ENCODE assay signal across 18 mouse cellular contexts in genomic region chr9:54499791-54500190, GRCm38 (mm10). TPM values are rescaled to one million over a fixed set of nuclear protein-coding genes. Genes with fewer than 3 reads are reported as not detected.
DNase-seq lines count a peak whose midpoint lies in the region; ATAC-seq and TF ChIP-seq lines count a peak whose summit lies in the region.
"Had no signal": no experiment of that assay in that cellular context is flagged by ENCODE, and none has a peak within 500 bp of the region (broad histone marks: within the 10 kb centered on the region; RNA-seq: fewer than 3 reads in every experiment).

No protein-coding gene starts in this region.

- peak overlapping the region; percentile 91 for H3K4me3 ChIP-seq in left cerebral cortex, adult 2 months
- peak overlapping the region; percentile 68 for H3K4me3 ChIP-seq in hindbrain, postnatal 0 days (ENCODE audit: low read length)
- H3K4me3 ChIP-seq in neural tube, embryonic 13.5 days = peak overlapping the region; percentile 71
- no peak overlapping the region for H3K4me3 ChIP-seq in thymus, adult 2 months (ENCODE audit: control insufficient read depth, insufficient read depth, low read length)
- H3K4me3 ChIP-seq: myocyte had no signal

- DNase-seq in cerebellum, adult 9-11 months = peak; percentile 41
- no peak for DNase-seq in cerebellum, adult 11-12 months
- no peak for DNase-seq in left cerebral cortex, adult 2 months (ENCODE audit: extremely low spot score in 1 of 2, low spot score in 2 of 2)
- no peak for DNase-seq in left cerebral cortex, adult 8-10 months (ENCODE audit: low spot score in 2 of 2)
- DNase-seq in hindbrain, postnatal 0 days (ENCODE audit: low spot score) = no peak
- DNase-seq in spleen, adult 12 weeks (ENCODE audit: low spot score) = no peak
- no peak for DNase-seq in thymus, adult 2 months
- DNase-seq: adrenal gland, adult 8-10 months; B cell, adult 2 months; heart, postnatal 14 days; kidney, postnatal 25 days; liver, postnatal 0 days; lung, postnatal 4 days had no signal

- H3K9ac ChIP-seq in hindbrain, postnatal 0 days (replicated peaks; ENCODE audit: low read length) = no peak overlapping the region
- H3K9ac ChIP-seq in neural tube, embryonic 13.5 days = peak overlapping the region; percentile 85
- H3K9ac ChIP-seq: limb, embryonic 12.5 days; liver, postnatal 0 days had no signal

- H3K4me1 ChIP-seq in hindbrain, postnatal 0 days (ENCODE audit: insufficient read depth, low read length) = 0 out of 2 replicates have a peak, but pooled peaks cover 6% of the 10 kb centered on the region
- peaks cover 30% of the 10 kb centered on the region for H3K4me1 ChIP-seq in neural tube, embryonic 13.5 days (replicated peaks)
- 0 out of 2 replicates have a peak, but pooled peaks cover 2% of the 10 kb centered on the region for H3K4me1 ChIP-seq in thymus, adult 2 months (replicated peaks; ENCODE audit: control insufficient read depth, insufficient read depth, low read length)

- no peak for TF ChIP-seq CTCF in left cerebral cortex, adult 2 months (IDR thresholded peaks at IDR 0.05)
- no peak for TF ChIP-seq CTCF in hindbrain, postnatal 0 days (IDR thresholded peaks at IDR 0.05; ENCODE audit: low read depth)
- TF ChIP-seq CTCF in thymus, adult 2 months (IDR thresholded peaks at IDR 0.05; ENCODE audit: borderline replicate concordance, control insufficient read depth, extremely low read depth, insufficient read depth, low read length, poor library complexity) = no peak

- 80% methylated on average over 3 of the region's 3 CpGs for WGBS in hindbrain, postnatal 0 days
- 82% methylated on average over 3 of the region's 3 CpGs for WGBS in neural tube, embryonic 13.5 days
- 89% methylated on average over 3 of the region's 3 CpGs for WGBS in thymus, adult 2 months

- H3K4me2 ChIP-seq in hindbrain, postnatal 0 days (ENCODE audit: low read depth, low read length) = peak overlapping the region; percentile 71
- peak overlapping the region; percentile 63 for H3K4me2 ChIP-seq in neural tube, embryonic 13.5 days

- ATAC-seq in hindbrain, postnatal 0 days = no peak
- no peak for ATAC-seq in neural tube, embryonic 13.5 days (ENCODE audit: low read depth)
- ATAC-seq: intestine, postnatal 0 days; liver, postnatal 0 days had no signal

- H3K36me3 ChIP-seq in hindbrain, postnatal 0 days (ENCODE audit: insufficient read depth, low read length) = no peaks in the 10 kb centered on the region
- H3K36me3 ChIP-seq in neural tube, embryonic 13.5 days = no peaks in the 10 kb centered on the region
- no peaks in the 10 kb centered on the region for H3K36me3 ChIP-seq in thymus, adult 2 months (ENCODE audit: control insufficient read depth, insufficient read depth, low read length)
- H3K36me3 ChIP-seq: limb, embryonic 12.5 days had no signal

- intact Hi-C loops in left cerebral cortex, adult 2 months (cut with DNase I) = no loop called here

- no peaks in the 10 kb centered on the region for H3K9me3 ChIP-seq in hindbrain, postnatal 0 days (ENCODE audit: low read length)
- H3K9me3 ChIP-seq in neural tube, embryonic 13.5 days = no peaks in the 10 kb centered on the region
- H3K9me3 ChIP-seq: limb, embryonic 12.5 days had no signal

- no peak overlapping the region for H3K27ac ChIP-seq in left cerebral cortex, adult 2 months
- no peak overlapping the region for H3K27ac ChIP-seq in hindbrain, postnatal 0 days
- no peak overlapping the region for H3K27ac ChIP-seq in neural tube, embryonic 13.5 days (replicated peaks)
- no peak overlapping the region for H3K27ac ChIP-seq in thymus, adult 2 months (ENCODE audit: control insufficient read depth, insufficient read depth, low read length)
- H3K27ac ChIP-seq: limb, embryonic 12.5 days had no signal

- no peak for TF ChIP-seq POLR2A in thymus, adult 2 months (IDR thresholded peaks at IDR 0.05; ENCODE audit: control insufficient read depth, extremely low read depth, insufficient read depth, low read length, poor library complexity)

- no peaks in the 10 kb centered on the region for H3K27me3 ChIP-seq in hindbrain, postnatal 0 days (ENCODE audit: insufficient read depth, low read length)
- H3K27me3 ChIP-seq in neural tube, embryonic 13.5 days = peaks cover 4% of the 10 kb centered on the region; the same call in 1 of the 2 replicates
- peaks cover 5% of the 10 kb centered on the region for H3K27me3 ChIP-seq in thymus, adult 2 months (ENCODE audit: control insufficient read depth, insufficient read depth, low read length)

RNA-seq across cellular contexts. Expression of gene Dmxl2, which starts 1.6 kb away (rescaled TPM):
- 100 to 1,000 TPM; 203 to 220 TPM for total RNA-seq in left cerebral cortex, adult 2 months (2021)
- 100 to 1,000 TPM; 185 to 210 (median 193) TPM for total RNA-seq in left cerebral cortex, adult 8-10 months (2022)
- 106 and 124 TPM in 2 replicates for total RNA-seq in hindbrain, postnatal 0 days (2014; rRNA removed)
- 42.9 and 46.2 TPM in 2 replicates for polyA plus RNA-seq in hindbrain, postnatal 0 days (2015; fragmentation: Nextera tagmentation; extraction: Ambion mirVana)
- polyA plus RNA-seq in neural tube, embryonic 13.5 days (2015; fragmentation: Nextera tagmentation; extraction: Ambion mirVana) = 43.7 and 48.2 TPM in 2 replicates
- 0.89 and 1.0 TPM in 2 replicates for polyA plus RNA-seq in thymus, adult 2 months (2012; rRNA removed)

RNA-seq across cellular contexts. Expression of gene Sh2d7, which starts 39.0 kb away (rescaled TPM):
- under 1 TPM in 1 of 2 experiments, not detected in 1; 0.11 TPM for total RNA-seq in left cerebral cortex, adult 2 months (2021)
- under 1 TPM in 1 of 4 experiments, not detected in 3; 0.21 TPM for total RNA-seq in left cerebral cortex, adult 8-10 months (2022)
- not detected in 2 replicates for total RNA-seq in hindbrain, postnatal 0 days (2014; rRNA removed)
- polyA plus RNA-seq in hindbrain, postnatal 0 days (2015; fragmentation: Nextera tagmentation; extraction: Ambion mirVana) = 0.09 TPM in 1 of 2 replicates, not detected in the other
- not detected in 2 replicates for polyA plus RNA-seq in neural tube, embryonic 13.5 days (2015; fragmentation: Nextera tagmentation; extraction: Ambion mirVana)
- 1.3 and 1.9 TPM in 2 replicates for polyA plus RNA-seq in thymus, adult 2 months (2012; rRNA removed)
- total RNA-seq: adrenal gland, adult 8-10 months; heart, postnatal 14 days had no signal
- polyA plus RNA-seq: intestine, postnatal 0 days; limb, embryonic 12.5 days; liver, postnatal 0 days; myocyte; spleen, adult 2 months had no signal
